Mouse (Mus musculus): ENCODE measurements around the gene D930007J09Rik. TPM values are rescaled to one million over a fixed set of nuclear protein-coding genes. Genes with fewer than 3 reads are reported as not detected.

D930007J09Rik gene
- polyA plus RNA-seq, 3 experiments from 2014 or later: not detected

DNA sequence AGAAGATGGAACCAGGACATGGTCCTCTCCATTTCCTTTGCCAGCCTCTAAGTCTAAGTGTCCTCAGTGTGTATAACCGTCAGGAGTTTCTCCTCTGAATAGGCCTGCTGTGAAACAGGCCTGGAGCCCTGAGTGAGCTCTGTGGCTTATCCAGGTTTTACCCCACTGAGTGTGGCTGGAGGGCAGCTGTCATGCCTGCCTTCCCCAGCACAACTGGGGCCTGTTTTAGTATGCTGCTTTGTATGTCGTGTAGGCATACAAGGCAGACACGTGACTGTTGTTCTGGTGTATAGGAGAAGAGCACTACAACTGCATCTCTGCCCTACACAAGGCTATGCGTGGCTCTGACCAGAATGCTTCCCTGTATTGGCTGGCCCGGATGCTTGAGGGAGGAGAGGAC is 17.3 kb upstream of the D930007J09Rik start:
- ATAC-seq: no peak

DNA sequence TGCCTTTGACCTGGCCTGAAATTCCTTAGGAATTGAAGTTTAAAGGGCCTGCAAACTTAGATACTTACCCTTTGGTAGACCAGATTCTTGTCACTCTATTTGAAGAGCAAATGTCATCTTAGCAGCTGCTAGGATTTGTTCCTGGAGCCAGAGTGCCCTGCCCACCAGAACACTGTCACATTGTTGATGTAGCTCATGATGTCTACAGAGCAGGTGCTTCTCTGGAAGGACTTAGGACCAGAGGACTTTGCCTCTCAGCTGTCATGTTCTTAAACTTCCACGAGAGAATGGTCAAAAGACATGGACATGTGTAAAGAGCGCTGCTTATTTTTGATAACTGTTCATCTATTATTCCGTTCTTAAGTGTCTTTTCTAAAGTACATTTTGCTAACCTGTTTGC is 16.6 kb upstream of the D930007J09Rik start:
- no peak for ATAC-seq

DNA sequence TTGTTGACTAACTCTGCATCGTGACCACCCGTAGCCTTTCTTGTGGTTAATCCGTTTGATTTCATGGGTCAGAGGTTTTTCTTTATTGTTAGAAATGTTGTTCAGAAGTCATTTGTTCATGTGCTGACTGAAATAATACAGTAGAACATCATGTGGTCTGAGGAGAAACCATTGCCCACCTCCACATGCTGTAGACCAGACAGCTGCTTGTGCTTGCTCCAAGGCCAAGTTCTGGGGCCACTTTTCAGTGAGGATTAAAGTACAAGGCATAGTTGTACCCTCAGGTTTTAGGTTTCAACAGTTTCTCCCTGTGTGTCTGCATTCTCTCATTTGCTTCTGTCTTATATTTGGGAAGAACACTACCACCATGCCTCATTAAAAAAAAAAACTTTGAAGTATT is 5.0 kb upstream of the D930007J09Rik start:
- no peak for ATAC-seq

DNA sequence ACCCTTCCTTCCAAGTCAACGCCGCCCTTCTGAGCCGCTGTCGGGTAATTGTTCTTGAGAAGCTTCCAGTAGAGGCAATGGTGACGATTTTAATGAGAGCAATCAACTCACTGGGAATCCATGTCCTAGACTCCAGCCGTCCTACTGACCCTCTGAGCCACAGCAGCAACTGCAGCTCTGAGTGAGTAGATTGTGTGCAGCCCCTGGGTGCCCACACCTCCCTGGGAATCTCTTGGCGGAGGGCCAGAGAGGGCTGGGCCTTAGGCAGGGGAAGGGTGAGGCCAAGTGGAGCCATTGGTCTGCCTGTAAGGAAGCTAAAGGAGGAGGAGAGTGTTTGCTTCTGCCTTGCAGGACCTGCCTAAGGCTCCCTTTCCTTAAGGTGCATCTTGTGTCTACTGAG is 4.2 kb upstream of the D930007J09Rik start:
- no peak for ATAC-seq

DNA sequence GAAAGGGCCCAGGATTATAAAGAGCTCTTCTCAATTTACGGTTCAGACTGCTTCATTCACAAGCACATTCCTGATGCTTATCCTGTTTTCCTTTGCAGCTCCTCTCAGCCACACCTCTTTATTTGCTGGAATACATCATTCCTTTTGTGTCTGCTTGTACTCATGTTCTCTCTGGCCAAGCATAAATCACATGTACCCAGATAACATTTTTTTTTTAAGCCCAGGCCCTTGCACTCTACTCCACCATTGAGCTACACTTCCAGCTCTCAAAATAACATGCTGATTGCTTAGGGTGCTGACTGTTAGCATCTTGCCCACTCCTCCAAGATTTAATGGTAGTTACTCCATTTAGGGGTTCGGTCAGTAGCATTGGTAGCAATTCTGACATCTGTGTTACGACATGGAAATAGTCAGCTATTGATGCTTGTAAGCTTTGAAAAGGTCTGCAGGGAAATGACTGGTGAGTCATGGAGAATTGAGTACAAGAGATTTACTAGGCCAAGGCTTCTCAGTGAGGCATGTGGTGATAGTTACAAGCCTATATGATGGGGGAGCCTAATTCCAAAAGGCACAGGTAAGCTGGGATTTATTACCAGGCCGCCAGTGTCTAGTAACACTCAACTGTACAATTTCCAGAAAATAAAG is 1.2 kb upstream of the D930007J09Rik start:
- ATAC-seq: no peak

DNA sequence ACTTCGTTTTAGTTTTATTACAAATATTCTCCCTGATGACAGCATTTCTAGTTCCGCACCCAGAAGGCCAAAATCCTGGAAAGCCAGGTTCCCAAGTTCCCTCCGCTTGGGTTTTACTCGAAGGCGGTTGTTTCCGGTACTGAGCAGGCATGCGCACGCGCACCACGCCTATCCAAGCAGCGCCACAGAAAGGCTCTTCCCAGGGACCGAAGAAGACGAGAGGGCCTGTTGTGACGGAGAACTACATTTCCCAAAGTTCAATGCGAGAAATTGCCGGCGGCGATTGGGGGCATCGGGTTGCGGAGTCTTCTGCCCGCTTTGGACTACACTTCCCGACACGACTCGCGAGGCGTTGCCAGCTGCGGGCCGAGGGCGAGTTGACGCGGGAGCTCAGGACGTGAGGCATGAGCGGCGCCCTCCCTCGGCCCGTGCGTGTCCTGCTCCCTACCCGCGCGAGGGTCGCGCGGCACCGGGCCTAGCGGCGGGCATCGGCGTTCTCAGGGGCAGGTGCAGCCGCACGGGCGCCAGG is 892 bp downstream of the D930007J09Rik start, which contains the start of gene Wrnip1:
Gene Wrnip1 (plus strand): TSS at position 346 of the 529 bp plus-strand sequence.
- peak; percentile 95 for ATAC-seq

DNA sequence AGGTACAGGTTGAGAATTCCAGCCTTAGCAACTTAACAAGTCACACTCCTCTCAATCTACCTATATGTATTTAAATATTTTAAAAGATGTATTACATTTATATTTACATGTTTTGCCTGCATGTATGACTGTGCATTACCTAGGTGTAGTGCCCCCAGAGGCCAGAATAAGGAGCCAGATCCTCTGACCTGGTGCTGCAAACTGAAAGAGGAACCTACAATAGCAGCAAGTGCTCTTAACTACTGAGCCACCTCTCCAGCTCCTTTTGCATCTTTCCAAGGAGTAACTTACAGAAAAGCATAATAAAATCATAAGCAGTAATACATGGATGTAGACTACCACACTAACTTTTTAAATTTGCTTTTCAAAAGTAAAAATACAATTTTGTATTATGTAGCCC is 1.8 kb downstream of the D930007J09Rik start:
- ATAC-seq: no peak

DNA sequence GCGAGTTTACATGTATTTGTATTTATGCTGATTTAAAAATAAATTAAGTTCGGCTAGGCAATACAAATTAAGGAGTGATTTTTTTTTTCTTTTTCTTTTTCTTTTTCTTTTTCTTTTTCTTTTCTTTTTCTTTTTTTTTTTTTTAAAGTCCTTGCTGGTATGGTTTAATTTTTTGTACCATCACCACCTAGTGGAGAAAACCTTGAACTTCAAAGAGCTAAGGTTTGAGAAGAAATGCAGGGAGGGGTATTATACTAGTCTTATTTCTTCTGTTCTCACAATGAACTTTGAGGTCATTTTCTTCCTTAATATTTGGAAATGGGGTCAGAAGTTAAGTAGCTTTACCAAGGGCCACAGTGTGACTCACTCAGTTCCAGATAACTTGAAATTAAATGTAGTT is 3.5 kb downstream of the D930007J09Rik start:
- no peak for ATAC-seq

DNA sequence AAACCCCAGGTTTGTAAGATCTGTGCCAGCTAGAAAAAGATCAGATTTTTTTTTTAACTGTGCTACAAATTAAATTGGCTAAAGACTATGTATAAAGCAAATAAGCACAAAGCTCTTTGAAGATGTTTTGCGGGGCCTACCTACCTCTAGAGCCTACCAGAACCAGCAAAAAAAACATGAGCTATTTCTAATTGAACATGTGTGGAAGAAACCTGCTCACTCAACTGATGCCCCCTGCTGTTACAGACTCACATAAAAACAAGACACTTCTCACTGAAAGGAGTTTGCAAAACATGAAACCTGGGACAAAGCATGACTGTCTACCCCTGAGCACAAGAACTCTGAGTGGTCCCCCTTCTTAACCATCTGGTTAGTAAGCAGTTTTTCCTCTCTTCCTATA is 5.6 kb downstream of the D930007J09Rik start:
- no peak for ATAC-seq

DNA sequence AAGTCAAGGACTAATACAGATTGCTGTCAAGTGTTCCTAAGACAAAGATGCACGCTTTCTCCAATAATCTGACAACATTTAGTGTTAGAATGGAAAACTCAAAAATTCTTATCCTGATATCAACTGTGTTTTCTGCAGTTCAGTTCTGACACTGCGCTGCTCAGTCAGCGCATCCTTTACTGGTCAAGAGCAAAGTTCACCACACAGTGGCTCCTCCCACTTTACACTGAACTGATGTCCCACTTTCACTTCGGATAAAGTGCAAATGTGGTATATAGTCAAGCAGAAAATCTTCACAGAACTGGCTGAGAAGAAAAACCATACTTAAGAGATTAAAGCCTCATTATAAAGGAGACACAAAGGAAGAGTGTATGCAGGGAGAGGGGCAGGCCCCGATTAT is 7.5 kb downstream of the D930007J09Rik start:
- ATAC-seq: no peak

DNA sequence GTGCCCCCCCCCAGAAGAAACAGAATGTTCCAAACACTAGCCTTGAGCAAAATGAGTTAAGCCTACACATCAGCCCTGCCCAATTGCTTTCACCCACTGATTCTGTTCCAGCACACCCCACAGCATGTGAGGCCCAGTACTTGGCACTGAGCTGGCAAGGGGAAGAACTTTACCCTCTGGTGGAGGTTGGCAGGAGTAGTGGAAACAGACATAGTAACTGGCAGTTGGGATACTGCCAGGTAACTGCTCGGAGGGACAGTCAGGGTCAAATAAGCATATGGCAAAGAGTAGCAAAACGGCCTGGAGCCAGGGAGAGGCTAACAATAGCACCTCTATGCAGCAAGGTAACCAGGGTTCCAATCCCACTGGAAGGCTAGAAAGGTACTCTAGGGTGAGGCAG is 8.0 kb downstream of the D930007J09Rik start:
- no peak for ATAC-seq

DNA sequence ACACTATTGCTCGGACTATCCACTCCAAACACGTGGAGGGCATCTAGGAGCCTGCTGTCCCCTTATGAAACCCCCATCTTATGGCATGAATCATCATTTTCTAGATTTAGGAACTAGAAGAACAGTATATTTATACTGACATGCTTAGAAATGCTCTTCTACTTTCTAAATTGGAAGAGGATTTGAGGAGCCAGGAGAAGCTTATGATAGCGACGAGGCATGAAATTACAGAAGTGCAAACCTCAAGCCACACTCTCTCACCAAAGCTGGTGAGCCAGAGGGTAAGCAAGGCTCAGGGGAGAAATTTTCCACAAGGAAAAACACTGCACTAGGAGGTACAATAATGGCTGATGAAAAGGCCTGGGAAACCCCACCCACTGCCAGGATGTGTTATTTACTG is 12.9 kb downstream of the D930007J09Rik start:
- no peak for ATAC-seq

DNA sequence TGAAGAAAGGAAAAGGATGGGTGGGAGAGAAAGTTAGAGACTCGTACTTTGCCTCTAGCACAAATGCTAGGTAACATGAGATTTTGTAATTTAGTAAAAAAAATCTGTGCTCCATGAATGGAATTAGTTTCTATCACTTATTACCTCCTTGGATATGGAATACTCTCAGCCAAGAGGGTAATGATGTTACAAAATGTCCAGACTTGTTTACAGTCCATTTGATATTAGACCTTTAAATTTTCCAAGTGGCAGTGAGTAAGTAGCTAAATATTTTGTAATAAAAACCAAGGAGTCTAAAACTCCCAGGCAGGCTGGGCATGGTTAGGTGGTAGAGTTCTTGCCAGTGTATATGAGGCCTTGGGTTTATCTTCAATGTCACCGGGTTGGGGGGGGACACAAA is 15.1 kb downstream of the D930007J09Rik start:
- no peak for ATAC-seq

DNA sequence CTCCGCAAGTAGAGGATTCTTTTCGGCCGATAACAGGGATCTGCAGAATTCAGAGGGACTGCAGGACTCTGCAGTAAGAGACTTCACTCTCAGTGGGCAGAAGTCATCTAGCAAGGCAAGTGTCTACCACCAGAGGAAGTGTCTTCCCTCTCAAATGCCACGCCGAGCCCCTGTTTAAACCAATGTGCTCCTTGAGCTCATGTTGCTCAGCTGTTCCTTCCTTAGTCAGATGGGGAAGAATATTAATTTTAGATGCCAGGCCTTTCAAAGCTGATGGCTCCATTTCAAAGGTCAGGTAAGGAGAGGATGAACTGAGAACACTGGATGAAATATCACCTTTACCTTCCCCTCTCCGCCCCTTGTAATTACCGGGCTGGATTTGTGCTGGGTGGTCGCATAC is 18.8 kb downstream of the D930007J09Rik start, which contains the start of gene Mylk4:
Gene Mylk4 (minus strand): TSS at position 139 of the 400 bp plus-strand sequence.
- no peak for ATAC-seq

DNA sequence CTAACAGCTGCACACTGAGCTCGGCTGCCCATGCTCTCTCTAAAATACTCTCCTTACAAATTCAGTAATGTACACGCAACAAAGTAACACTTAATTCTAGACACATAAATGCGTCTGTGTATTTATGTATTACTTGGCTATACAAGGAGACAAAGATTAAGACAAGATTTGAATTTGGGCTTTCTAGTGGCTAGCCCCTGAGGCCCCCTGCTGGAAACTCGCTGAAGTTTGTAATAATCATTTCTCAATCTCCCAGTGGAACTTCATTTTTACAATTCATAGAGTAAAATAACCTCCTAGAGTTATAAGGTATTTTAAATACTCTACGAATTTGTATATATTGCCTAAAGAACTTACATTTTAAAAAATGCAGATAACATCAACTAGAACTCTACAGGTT is 19.6 kb downstream of the D930007J09Rik start:
- ATAC-seq: no peak

DNA sequence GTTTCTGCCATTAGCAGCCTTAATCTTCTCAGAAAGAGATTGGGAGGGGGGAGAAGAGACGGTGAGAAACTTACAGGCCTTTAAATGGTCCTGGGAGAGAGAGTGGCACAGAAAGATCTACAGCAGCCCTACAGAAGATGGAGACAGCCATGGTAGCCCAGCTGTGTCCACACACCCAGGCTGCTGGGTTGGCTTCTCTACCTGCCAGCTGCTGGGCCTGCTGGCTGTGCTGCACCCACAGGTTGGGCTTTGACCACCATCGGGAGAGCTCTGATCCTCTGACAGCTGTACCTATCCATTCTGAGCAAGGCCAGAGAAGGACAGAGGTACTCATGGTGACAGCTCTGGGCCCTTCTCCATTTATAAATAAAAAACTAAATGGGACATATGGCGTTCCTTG is 23.8 kb downstream of the D930007J09Rik start:
- ATAC-seq: no peak

DNA sequence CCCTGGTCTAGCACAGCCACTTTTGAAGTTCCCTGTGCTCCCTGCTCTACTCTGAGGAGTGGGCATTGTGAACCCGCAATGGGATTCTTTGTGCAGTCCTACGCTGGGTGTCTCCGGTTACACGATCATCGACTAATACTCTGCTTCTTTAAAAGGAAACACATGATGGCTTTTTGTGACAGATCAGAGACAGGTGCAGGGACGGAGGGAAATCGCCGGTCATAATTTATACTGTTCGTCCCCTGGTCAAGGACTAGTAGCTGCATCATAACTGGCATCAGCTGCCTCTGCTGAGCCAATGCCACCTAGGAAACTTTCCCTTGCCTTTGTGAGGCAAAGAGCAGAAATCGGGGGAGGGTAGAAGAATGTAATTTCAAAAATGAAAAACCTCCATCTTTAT is 26.3 kb downstream of the D930007J09Rik start:
- no peak for ATAC-seq

DNA sequence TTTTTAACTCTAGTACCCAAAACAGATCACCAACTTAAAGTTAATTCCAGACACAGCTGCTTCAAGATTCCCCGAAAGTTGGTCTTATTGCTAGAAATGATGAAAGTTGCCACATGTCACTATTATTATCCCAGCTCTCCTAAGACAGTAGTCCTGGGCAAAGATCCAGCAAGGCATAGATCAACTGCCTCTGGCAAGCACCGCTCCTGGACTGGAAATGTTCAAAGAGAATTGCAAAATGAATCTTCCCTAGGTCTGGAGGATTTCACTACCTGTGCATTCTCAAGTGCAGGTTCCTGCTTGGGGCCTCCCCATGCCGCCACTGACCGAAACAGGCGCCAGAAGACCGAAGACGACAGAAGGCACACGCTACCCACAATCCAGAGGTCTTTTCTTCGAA is 26.8 kb downstream of the D930007J09Rik start:
- no peak for ATAC-seq

DNA sequence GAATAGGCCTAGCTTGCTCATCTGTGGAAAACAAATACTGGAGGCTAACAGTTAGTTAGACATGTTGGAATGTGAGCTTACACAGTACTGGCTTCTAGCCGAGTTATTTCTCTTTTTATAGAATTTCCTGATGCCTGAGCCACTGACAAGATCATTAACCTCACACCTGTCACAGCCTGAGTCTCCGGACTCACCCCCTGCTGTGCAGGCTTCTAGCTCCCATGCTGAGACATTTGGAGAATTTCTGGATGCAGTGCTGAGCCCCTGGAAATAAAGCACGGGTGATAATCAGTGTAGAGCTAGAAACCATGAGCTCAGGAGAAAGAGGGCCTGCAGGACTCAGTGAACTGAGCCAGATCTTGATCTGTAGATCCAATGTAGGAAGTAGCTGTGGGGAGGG is 32.7 kb downstream of the D930007J09Rik start:
- no peak for ATAC-seq

DNA sequence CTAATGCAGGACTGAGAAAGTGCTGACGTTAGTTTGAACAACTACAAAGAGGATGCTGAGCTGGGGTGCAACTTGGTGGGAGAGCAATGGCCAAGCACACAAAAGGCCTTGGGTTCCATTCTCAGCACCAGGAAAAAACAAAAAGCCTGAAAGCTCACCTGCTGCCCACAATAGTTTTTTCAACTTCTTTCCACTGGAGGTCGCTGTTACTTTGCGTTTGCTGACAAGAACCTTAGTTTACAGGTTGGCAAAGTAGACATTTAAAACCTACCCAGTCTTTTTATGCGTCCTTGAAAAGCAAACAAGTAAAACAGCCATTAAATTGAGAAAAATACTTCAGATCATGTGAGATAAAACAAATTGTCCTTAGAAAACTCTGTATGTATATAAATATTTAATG is 34.5 kb downstream of the D930007J09Rik start:
- ATAC-seq: no peak

DNA sequence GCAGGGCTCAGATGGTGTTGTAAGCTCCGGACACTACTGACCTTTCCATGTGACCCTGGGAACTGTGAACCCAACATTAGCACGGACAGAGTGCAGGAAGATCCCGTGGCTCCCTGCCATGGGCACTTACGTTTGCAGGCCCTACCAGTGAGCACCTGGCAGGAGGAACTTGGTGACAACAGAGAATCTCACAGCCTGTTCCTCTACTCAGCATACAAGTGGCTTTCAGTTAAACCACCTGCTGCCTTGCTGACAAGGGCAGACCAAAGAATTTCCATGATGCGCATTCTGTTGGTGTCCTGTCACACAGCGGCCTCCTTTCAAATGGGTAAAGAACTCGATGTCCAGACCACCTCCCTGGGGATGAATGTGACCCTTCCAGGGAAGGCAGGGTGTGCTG is 38.2 kb downstream of the D930007J09Rik start:
- no peak for ATAC-seq

DNA sequence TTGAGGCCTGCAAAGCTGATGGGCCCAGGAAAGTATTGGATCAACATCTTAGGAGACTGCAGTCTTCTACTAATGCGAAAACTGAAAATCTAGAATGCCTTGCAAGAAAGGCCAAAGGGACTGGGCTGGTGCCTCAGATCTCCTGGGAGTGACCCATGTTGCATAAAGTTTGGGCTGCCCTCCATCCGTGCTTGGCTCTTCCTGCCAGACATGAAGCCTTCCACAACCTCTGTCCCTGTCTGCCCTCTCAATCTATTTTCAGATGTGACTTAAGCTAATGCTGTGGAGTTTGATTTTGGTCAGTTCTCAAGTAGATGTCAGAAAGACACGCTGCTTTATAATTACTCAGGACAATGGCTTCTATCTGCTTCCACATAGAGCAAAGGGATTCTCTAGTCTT is 39.5 kb downstream of the D930007J09Rik start:
- ATAC-seq: no peak

DNA sequence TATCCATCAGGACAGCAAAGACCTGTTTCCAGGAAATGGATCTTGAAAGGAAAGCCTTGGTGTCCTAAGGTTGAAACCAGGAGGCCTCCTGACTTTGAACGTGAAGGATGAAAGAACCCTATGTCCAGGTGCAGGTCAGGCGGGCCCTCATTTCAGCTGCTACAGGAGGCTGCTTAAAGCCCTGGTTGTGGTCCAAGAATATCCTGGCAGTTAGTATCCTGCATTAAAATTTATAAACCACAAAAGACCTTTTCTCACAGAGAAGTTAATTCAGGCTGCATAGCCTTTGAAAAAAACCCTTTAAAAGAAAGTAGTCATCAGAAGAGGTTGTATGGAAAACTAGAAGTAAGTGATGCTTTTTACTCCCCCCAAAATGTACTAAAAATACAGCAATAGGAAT is 41.9 kb downstream of the D930007J09Rik start:
- ATAC-seq: no peak

DNA sequence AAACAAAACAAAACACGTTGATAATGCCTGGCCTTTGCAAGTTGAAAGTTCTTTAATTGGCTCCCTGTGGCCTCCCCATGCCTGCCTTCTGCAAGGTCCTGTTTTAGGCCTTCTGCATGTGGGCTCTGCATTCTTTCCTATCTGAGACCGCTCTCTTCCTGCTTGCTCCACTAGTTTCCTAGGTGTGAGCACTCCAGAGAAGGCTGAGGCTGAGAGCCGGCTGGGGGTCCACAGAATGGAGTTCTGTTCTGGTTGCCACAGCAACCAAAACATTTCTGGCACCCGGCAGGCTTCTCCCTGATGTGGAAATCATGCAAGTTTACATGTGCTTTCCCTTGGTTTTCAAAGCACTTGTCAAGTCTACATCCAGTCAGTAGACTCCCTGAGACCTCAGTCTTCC is 43.6 kb downstream of the D930007J09Rik start:
- ATAC-seq: no peak

Measured in inflammation-experienced regulatory T-cells, adult 6 months (primary cell).